Mouse (Mus musculus) embryonic stem cell, embryonic (primary cell): Measurements from ENCODE around the gene H2-T3.
"Not testable (repeated sequence)": the region's sequence is repeated elsewhere in the genome, so short reads cannot be mapped to it uniquely, and the experiment has no call there.

Experiments
- CTCF ChIA-PET, 4 experiments: fragments of 300-600 bp in 2 of 4; fragments of 350-600 bp in 2 of 4; sonication (Branson Sonifier 250); formaldehyde crosslinking; loops; one replicate each; lab custom pipeline; 2022; ENCODE audit warnings: inconsistent platforms in 2 of 4; lab: Charles Lee
- POLR2A ChIA-PET, 4 experiments: fragments of 300-600 bp in 2 of 4; fragments of 350-600 bp in 2 of 4; sonication (Branson Sonifier 250); formaldehyde crosslinking; loops; one replicate each; lab custom pipeline; 2022; ENCODE audit warnings: antibody characterized with exemption in 4 of 4, inconsistent platforms in 1 of 4; lab: Charles Lee

Gene H2-T3

DNA sequence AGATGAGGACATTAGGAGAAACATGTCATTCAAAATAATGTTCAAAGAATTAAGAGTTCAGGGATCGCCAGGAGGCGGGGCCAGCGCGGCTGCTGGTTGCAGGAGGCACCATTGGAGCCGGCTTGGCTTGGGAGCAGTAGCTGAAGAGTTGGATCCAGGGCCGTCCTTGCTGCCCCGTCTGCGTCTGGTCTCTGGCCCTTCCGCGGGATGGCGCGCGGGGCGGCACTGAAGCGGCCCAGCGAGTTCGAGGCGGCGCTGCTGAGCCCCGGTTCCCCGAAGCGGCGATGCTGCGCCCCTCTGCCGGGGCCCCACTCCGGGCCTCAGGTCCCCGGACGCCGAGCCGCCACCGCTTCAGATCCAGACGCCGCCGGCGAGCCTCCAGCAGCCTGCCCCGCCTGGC, 32.3 kb downstream of the H2-T3 start:
- ChIA-PET CTCF (interaction anchor here in 1 of 4 experiments (0.6 kb wide), 1 partner anchor 351 kb away, joined by 4 read pairs; no protein-coding TSS in a partner anchor), POLR2A (interaction anchor here in 2 of 4 experiments (0.6 to 1.0 kb wide), 2 partner anchors 10 to 24 kb away, joined by 3 read pairs; no protein-coding TSS in a partner anchor)

DNA sequence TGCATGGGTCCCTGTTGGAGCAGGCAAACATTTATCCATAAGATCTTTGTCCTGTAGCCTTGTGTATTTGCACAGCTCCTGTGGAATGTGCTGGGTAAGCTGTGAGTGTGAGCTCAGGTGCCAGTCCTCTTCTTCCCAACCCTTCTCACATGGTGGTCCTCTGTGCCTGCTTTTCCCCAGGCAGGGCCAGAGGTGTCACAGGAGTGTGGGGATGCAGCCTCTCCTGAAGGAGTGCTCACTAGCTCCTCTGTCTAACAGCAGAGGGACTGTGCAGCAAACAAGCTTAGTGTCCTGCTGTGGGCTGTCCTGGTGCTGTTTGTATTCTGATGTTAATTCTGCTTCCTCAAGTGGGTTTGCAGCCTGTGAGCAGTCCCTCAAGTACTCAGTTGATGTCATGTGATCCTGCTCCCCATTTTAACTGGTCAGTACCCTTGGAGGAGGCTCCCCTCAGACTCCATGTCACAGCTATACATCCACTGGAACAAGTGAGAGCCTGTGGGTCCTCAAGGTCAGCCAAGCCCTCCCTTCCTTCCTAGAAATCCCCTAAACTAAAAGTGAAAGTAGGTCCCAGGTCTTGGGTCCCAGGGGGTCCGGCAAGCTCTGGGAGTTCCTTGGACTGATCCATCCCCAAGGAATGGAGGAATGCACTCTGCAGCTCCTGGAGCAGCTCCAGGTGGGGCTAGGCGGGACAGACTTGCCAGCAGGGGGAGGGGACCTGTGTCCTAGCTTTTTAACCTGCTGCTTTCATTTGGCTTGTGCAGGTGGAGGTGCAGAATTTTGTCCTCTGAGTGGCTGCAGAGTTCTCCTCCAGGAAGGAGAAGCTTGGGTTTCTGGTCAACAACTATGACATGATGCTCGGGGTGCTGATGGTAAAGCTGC, 35.6 kb downstream of the H2-T3 start:
- POLR2A ChIA-PET, result interaction anchor here in 2 of 4 experiments (0.6 to 1.8 kb wide), 19 partner anchors 7 to 209 kb away, joined by 3 to 13 read pairs (median 4); no protein-coding TSS in a partner anchor

DNA sequence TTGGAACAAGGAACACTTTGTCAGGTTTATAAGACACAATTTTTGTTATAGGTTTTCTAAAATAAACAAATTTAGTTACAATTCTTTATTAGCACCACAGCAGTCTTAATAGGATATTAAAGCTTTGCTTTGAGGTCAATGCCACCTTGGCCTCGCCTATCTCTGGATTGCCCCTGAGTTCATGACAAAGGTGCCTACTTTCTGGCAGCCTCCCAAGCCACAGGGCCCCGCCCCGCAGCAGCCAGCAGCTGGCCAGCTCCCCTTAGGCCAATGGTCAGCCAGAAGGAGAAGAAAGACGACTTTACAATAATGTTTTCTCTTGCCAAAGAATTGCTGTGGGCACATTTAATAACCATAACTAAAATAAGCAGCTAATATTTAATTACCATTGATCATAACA, 38.9 kb downstream of the H2-T3 start:
- CTCF ChIA-PET, result not testable (repeated sequence)
- POLR2A ChIA-PET, result interaction anchor here in 1 of 4 experiments (1.5 kb wide), 1 partner anchor 11 kb away, joined by 4 read pairs; no protein-coding TSS in a partner anchor

More for the DNA sequence above, 35.6 kb downstream of the H2-T3 start:
- CTCF ChIA-PET, result interaction anchor here in 1 of 4 experiments (0.9 to 1.2 kb wide), 3 partner anchors 12 to 41 kb away, joined by 3 read pairs; partner anchors contain the start of gene H2-T3

DNA sequence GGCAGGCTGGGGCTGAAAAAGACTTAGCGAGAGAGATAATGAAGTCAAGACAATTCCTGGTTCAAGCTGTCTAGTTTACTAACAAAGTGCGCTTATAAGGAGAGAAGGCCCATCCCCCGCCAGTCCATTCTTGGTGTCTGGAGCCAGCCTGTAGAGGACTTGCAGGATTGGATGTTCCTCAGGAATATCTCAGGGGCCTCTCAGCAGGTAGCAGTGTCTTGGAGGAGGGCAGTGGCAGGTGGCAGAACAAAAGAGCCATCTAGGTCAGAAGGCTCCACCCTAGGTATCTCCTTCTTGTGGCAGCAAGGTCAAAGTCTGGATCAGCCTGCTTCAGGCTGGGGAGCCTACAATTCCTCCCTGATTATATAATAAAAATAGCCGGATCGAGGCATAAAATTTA, 41.6 kb downstream of the H2-T3 start:
- ChIA-PET CTCF (interaction anchor here in 1 of 4 experiments (1.1 kb wide), 2 partner anchors 45 to 152 kb away, joined by 3 to 4 read pairs; no protein-coding TSS in a partner anchor), POLR2A (interaction anchor here in 2 of 4 experiments (0.8 to 3.8 kb wide), 6 partner anchors 13 to 229 kb away, joined by 3 to 17 read pairs (median 6); no protein-coding TSS in a partner anchor)

DNA sequence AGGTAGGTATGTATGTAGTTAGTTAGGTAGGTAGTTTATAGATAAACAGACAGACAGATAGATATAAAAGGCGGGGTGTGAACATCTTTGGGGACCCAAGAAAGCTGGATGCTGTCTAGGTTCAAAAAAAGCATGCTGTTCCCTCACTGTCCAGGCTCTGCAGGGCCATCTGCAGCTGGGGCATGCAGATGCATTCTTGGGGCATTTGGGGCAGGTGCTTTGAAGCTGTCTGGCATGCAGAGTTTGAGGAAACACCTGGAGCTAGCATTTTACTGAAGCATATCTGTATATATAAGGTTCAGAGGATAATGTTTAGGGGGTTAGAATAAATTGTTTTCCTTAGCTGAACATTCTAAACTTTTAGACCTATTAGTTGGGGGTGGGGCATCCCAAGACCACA, 43.1 kb downstream of the H2-T3 start:
- POLR2A ChIA-PET, result interaction anchor here in 1 of 4 experiments (0.7 to 3.8 kb wide), 11 partner anchors 8 to 50 kb away, joined by 3 to 17 read pairs (median 4); partner anchors contain the start of gene Gm8909
- CTCF ChIA-PET, result interaction anchor here in 1 of 4 experiments (0.7 kb wide), 1 partner anchor 61 kb away, joined by 7 read pairs; no protein-coding TSS in a partner anchor

DNA sequence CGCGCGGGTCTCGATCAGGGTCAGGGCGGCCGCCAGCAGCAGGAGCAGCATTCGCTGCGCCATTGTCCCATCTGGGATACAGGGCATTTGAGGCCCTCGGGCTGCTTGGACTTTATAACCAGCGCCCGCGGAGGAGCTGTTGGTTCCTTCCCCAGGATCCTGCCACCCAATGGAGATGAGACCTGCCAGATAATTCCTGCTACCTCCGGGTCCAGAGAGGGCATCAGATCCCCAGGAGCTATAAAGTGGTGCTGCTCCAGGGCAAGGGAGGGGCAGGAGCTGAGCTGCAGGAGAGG, 44.3 kb downstream of the H2-T3 start:
- CTCF ChIA-PET, result not testable (repeated sequence)
- POLR2A ChIA-PET, result interaction anchor here in 2 of 4 experiments (0.8 to 3.8 kb wide), 4 partner anchors 9 to 59 kb away, joined by 3 to 17 read pairs (median 10); no protein-coding TSS in a partner anchor

DNA sequence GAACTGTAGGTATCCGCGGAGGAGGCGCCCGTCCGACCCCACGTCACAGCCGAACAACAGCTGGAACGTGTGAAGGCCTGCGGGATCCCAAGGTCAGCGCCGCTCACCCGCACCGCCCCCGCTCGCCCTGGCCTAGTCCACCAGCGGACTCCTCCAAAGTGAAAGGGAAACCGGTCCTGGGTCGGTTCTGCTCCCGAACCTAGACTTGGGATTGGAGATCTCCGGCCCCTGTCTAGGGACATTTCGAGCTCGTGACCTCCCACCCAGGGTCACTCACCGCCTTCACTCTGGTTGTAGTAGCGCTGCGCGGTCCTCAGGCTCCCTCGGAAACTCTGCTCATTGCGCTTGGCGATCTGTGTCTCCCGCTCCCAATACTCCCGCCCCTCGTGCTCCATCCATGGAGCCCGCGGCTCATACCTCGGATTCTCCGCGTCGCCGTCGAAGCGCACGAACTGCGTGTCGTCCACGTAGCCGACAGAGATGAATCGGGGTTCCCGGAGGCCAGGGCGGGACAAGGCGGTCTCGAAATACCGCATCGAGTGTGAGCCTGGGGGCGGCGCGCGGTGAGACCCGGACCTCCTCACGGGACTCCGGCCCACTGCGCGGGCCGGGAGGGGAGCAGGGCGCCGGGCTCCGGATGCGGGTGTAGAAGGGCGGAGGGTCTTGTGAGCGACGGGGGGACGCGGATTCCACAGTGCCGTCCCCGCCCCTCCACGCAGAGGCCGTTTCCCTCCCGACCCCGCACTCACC, 44.8 kb downstream of the H2-T3 start:
- ChIA-PET POLR2A (interaction anchor here in 2 of 4 experiments (0.6 to 2.1 kb wide), 8 partner anchors 10 to 780 kb away, joined by 3 to 13 read pairs (median 4); no protein-coding TSS in a partner anchor), CTCF (no interaction called here)

DNA sequence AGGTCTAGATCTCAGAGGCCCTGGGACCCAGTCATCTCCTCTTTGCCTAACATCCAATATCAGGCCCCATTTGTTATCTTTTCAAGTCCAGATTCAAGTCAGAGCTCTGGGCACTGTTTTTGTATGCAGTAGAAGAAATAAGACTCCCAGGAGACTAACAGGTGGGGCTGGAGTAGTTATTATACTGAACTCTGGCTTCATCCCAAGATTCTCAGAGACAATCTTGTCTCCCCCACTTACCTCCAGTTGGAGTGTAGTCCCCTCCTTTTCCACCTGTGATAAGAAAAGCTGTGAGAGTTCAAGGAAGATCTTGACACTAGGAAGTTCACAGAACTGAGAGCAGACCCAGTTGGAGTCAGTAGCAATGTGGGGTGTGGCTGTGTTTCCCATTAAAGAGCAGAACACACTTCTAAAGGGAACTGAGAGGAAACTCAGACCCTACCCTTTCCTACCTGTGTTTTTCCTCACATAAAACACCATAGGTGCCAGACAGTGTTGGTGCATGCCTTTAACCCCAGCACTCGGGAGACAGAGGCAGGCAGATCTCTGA, 53.7 kb downstream of the H2-T3 start:
- POLR2A ChIA-PET, result interaction anchor here in 2 of 4 experiments (0.6 to 1.4 kb wide), 3 partner anchors 72 to 660 kb away, joined by 3 to 11 read pairs (median 3); no protein-coding TSS in a partner anchor
- CTCF ChIA-PET, result interaction anchor here in 3 of 4 experiments (0.7 to 4.6 kb wide), 4 partner anchors 18 to 76 kb away, joined by 3 to 54 read pairs (median 4); no protein-coding TSS in a partner anchor
